Mouse (Mus musculus): Measurements from ENCODE around the gene Abcd1. TPM values are rescaled to one million over a fixed set of nuclear protein-coding genes. Genes with fewer than 3 reads are reported as not detected.

Gene Abcd1
- 10.4 and 11.1 TPM in 2 replicates for polyA plus RNA-seq (2015; fragmentation: Nextera tagmentation; extraction: Ambion mirVana)

DNA sequence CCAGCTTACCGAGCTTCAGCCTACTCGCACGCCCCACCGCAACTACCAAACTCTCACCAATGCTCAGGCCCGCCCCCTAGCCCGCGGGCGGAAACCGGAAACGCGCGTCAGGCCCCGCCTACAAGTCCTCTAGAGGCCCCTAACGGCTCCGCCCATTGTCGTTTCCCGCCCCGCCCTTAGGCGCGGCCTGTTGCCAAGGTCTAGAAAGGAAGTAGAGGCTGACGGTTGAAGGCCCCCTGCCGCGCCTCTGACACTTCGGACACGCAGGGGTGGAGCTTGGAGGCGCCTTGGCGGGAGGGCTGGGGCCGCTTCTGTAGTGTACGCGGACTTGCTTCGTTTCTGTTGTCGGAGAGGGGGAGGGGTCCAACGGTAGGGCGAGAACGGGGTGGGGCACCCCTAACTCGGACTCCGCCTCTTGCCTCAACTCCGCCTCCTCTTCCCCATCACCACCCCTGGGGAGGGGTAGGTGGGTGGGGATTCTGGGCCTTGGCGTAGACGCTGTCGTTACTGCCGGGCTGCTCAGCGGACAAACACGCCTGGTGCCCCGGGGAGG is at the start of gene Abcd1, which contains the start of gene Bcap31:
Gene Abcd1, plus strand, starts transcription at position 489 of the 553 bp plus-strand sequence.
Gene Bcap31, minus strand, starts transcription at position 67 of the 553 bp plus-strand sequence.
- Histone ChIP-seq H3K4me3 (ENCODE audit: low read depth, low read length) (peak within 1 kb of the TSS; percentile 54), H3K4me1 (ENCODE audit: control insufficient read depth, insufficient read depth, low read length) (peaks cover 16% of the 10 kb centered on the region), H3K4me2 (ENCODE audit: low read length) (peak within 1 kb of the TSS; percentile 71), H3K36me3 (ENCODE audit: control insufficient read depth, insufficient read depth, low read length) (no peaks in the 10 kb centered on the region), H3K9me3 (replicated peaks; ENCODE audit: control insufficient read depth, low read length, poor library complexity, severe bottlenecking) (no peaks in the 10 kb centered on the region), H3K27ac (ENCODE audit: low read length) (peak within 1 kb of the TSS; percentile 81), H3K27me3 (ENCODE audit: control insufficient read depth, insufficient read depth, low read depth, low read length) (no peaks in the 10 kb centered on the region), H3K9ac (ENCODE audit: low read depth, low read length) (peak within 1 kb of the TSS; percentile 60)
- 22% methylated on average over 41 of the region's 45 CpGs for WGBS
- ATAC-seq: peak; percentile 95

GRCm38 (mm10) chrX:73672031-73672431 is 44.4 kb upstream of the Abcd1 start:
- Histone ChIP-seq H3K27ac (ENCODE audit: low read length) (no peak overlapping the region), H3K4me1 (ENCODE audit: control insufficient read depth, insufficient read depth, low read length) (peaks cover 12% of the 10 kb centered on the region), H3K9ac (ENCODE audit: low read depth, low read length) (no peak overlapping the region), H3K27me3 (ENCODE audit: control insufficient read depth, insufficient read depth, low read depth, low read length) (no peaks in the 10 kb centered on the region), H3K9me3 (replicated peaks; ENCODE audit: control insufficient read depth, low read length, poor library complexity, severe bottlenecking) (no peaks in the 10 kb centered on the region; the same call in 1 of the 2 replicates), H3K4me3 (ENCODE audit: low read depth, low read length) (no peak overlapping the region), H3K4me2 (ENCODE audit: low read length) (peak overlapping the region; percentile 80; the same call in 1 of the 2 replicates), H3K36me3 (ENCODE audit: control insufficient read depth, insufficient read depth, low read length) (0 out of 2 replicates have a peak, but pooled peaks cover 2% of the 10 kb centered on the region)
- peak; percentile 44 for ATAC-seq
- 59% methylated on average over 4 of the region's 4 CpGs for WGBS

DNA sequence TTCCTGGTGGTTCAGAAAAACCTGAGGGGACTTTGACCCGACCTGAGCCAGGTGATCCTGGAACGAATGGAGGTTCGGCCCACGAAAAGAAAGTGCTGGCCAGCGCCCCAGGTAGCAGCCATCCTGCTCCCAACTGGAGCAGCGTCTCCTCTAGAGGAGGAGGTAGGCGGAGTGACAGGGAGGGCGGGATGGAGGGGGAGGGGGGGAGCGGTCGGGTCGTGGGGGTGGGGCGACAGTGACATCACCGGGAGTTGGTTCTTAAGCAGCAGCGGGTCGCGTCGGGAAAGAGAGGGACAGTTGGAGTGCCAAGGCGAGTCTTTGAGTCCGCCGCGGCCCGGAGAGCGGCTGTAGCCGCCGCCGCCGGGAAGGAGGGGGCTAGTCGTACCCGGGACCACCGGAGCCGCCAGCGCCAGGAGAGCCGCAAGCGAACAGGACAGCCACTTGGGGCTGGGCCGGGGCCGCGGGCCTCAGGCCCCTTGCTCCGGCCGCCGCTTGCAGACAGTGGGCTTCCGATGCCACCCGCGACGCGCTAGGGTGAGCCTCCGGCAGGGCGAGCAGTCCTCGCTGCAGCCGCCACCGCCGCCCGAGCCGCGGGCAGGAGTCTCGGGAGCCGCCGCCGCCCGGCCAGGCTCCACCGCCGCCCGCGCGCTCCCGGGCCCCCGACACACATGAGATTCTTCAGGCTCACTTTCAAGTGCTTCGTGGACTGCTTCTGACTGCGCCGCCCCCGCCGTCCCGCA is 43.3 kb upstream of the Abcd1 start, which contains the start of gene Slc6a8:
Gene Slc6a8, plus strand, starts transcription at position 272 of the 740 bp plus-strand sequence.
- ATAC-seq: peak; percentile 77
- Histone ChIP-seq H3K4me2 (ENCODE audit: low read length) (peak within 1 kb of the TSS; percentile 80), H3K9ac (ENCODE audit: low read depth, low read length) (peak within 1 kb of the TSS; percentile 77), H3K27ac (ENCODE audit: low read length) (peak within 1 kb of the TSS; percentile 70), H3K4me3 (ENCODE audit: low read depth, low read length) (peak within 1 kb of the TSS; percentile 61), H3K36me3 (ENCODE audit: control insufficient read depth, insufficient read depth, low read length) (0 out of 2 replicates have a peak, but pooled peaks cover 3% of the 10 kb centered on the region), H3K9me3 (replicated peaks; ENCODE audit: control insufficient read depth, low read length, poor library complexity, severe bottlenecking) (no peaks in the 10 kb centered on the region; the same call in 1 of the 2 replicates), H3K4me1 (ENCODE audit: control insufficient read depth, insufficient read depth, low read length) (peaks cover 12% of the 10 kb centered on the region), H3K27me3 (ENCODE audit: control insufficient read depth, insufficient read depth, low read depth, low read length) (no peaks in the 10 kb centered on the region)
- 10% methylated on average over 12 of the region's 72 CpGs for WGBS

DNA sequence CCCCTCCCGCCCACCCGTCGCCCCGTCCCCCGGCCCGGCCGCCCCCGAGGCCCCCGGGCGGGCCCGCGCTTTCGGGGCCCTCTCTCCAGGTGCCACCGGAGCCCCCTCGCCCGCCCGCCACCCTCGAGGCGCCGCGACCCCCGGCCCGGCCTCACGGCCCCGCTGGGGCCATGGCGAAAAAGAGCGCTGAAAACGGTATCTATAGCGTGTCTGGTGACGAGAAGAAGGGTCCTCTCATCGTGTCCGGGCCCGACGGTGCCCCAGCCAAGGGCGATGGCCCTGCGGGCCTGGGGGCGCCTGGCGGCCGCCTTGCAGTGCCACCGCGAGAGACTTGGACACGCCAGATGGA is 42.8 kb upstream of the Abcd1 start:
- H3K4me2 ChIP-seq (ENCODE audit: low read length): peak overlapping the region; percentile 80
- 0 out of 2 replicates have a peak, but pooled peaks cover 3% of the 10 kb centered on the region for H3K36me3 ChIP-seq (ENCODE audit: control insufficient read depth, insufficient read depth, low read length)
- peak overlapping the region; percentile 61 for H3K4me3 ChIP-seq (ENCODE audit: low read depth, low read length)
- no peaks in the 10 kb centered on the region; the same call in 1 of the 2 replicates for H3K9me3 ChIP-seq (replicated peaks; ENCODE audit: control insufficient read depth, low read length, poor library complexity, severe bottlenecking)
- no peak; the same call in 1 of the 2 replicates for ATAC-seq
- 20% methylated on average over 18 of the region's 42 CpGs for WGBS
- H3K4me1 ChIP-seq (ENCODE audit: control insufficient read depth, insufficient read depth, low read length): peaks cover 12% of the 10 kb centered on the region
- H3K27ac ChIP-seq (ENCODE audit: low read length): peak overlapping the region; percentile 70
- H3K27me3 ChIP-seq (ENCODE audit: control insufficient read depth, insufficient read depth, low read depth, low read length): no peaks in the 10 kb centered on the region
- H3K9ac ChIP-seq (ENCODE audit: low read depth, low read length): peak overlapping the region; percentile 77

DNA sequence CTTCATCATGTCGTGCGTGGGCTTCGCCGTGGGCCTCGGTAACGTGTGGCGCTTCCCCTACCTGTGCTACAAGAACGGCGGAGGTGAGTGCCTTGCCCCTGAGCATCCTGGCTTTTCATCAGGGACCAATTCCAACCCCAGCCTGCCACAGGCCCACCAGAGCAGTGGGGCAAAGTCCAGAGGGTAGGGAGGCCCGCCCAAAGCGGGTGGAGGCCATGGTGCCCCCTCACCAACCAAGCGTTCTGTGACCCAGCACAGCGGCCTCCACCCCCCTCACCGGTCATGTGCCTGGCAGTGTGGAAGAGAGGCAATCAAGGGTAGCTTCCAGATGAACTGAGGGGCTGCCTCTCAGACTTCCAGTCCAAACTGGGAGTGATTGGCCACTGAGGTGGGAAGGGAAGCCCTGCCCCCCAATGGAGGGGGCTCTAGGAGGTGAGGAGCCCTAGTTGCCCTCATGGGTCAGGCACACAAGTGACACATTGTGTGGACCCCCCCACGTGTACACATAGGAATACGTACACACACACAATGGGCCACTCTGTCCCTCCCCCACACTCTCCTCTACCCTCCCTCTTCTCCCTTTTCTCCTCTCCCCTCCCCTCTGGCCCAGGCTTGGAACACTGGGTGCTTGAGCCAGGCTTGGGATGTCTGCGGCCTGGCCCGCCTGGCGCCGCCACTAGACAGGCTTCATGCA is 42.3 kb upstream of the Abcd1 start:
- 25% methylated on average over 20 of the region's 20 CpGs for WGBS
- H3K4me3 ChIP-seq (ENCODE audit: low read depth, low read length): peak overlapping the region; percentile 61
- peaks cover 12% of the 10 kb centered on the region for H3K4me1 ChIP-seq (ENCODE audit: control insufficient read depth, insufficient read depth, low read length)
- H3K4me2 ChIP-seq (ENCODE audit: low read length): peak overlapping the region; percentile 80
- H3K27ac ChIP-seq (ENCODE audit: low read length): peak overlapping the region; percentile 70
- no peaks in the 10 kb centered on the region; the same call in 1 of the 2 replicates for H3K9me3 ChIP-seq (replicated peaks; ENCODE audit: control insufficient read depth, low read length, poor library complexity, severe bottlenecking)
- no peaks in the 10 kb centered on the region for H3K27me3 ChIP-seq (ENCODE audit: control insufficient read depth, insufficient read depth, low read depth, low read length)
- peak; percentile 21 for ATAC-seq
- H3K9ac ChIP-seq (ENCODE audit: low read depth, low read length): peak overlapping the region; percentile 77
- 0 out of 2 replicates have a peak, but pooled peaks cover 3% of the 10 kb centered on the region for H3K36me3 ChIP-seq (ENCODE audit: control insufficient read depth, insufficient read depth, low read length)

DNA sequence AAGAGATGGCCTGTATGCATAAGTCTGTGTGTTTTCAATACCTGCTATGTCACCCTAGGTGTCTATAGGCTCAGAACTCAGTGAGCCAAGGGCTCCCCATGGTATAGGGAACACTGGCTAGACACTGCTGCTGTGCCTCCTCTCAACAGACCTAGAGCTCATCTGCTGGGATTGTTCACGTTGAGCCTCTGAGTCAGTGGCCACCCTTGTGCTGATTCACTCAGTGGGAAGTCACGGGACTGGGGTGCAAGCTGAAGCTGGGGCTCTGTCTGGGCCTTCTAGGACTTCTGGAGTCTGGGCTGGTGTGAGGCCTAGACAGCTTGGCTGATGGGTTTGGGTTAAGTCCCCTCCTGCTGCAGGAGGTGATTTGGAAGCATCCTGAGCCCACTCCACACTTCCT is 41.2 kb upstream of the Abcd1 start:
- H3K36me3 ChIP-seq (ENCODE audit: control insufficient read depth, insufficient read depth, low read length): peaks cover 3% of the 10 kb centered on the region; the same call in 1 of the 2 replicates
- no peak for ATAC-seq
- H3K9ac ChIP-seq (ENCODE audit: low read depth, low read length): no peak overlapping the region
- H3K4me1 ChIP-seq (ENCODE audit: control insufficient read depth, insufficient read depth, low read length): peaks cover 12% of the 10 kb centered on the region
- H3K27me3 ChIP-seq (ENCODE audit: control insufficient read depth, insufficient read depth, low read depth, low read length): no peaks in the 10 kb centered on the region
- WGBS: 67% methylated on average over 2 of the region's 2 CpGs
- H3K4me3 ChIP-seq (ENCODE audit: low read depth, low read length): peak overlapping the region; percentile 61; the same call in 1 of the 2 replicates
- H3K9me3 ChIP-seq (replicated peaks; ENCODE audit: control insufficient read depth, low read length, poor library complexity, severe bottlenecking): no peaks in the 10 kb centered on the region; the same call in 1 of the 2 replicates
- H3K27ac ChIP-seq (ENCODE audit: low read length): no peak overlapping the region
- H3K4me2 ChIP-seq (ENCODE audit: low read length): peak overlapping the region; percentile 80

GRCm38 (mm10) chrX:73676668-73677067 is 39.7 kb upstream of the Abcd1 start:
- 96% methylated on average over 4 of the region's 4 CpGs for WGBS
- no peak for ATAC-seq
- H3K9me3 ChIP-seq (replicated peaks; ENCODE audit: control insufficient read depth, low read length, poor library complexity, severe bottlenecking): no peaks in the 10 kb centered on the region; the same call in 1 of the 2 replicates
- H3K4me3 ChIP-seq (ENCODE audit: low read depth, low read length): no peak overlapping the region
- H3K27me3 ChIP-seq (ENCODE audit: control insufficient read depth, insufficient read depth, low read depth, low read length): no peaks in the 10 kb centered on the region
- no peak overlapping the region for H3K27ac ChIP-seq (ENCODE audit: low read length)
- H3K4me2 ChIP-seq (ENCODE audit: low read length): no peak overlapping the region
- no peak overlapping the region for H3K9ac ChIP-seq (ENCODE audit: low read depth, low read length)
- peaks cover 7% of the 10 kb centered on the region; the same call in 1 of the 2 replicates for H3K36me3 ChIP-seq (ENCODE audit: control insufficient read depth, insufficient read depth, low read length)
- H3K4me1 ChIP-seq (ENCODE audit: control insufficient read depth, insufficient read depth, low read length): peaks cover 12% of the 10 kb centered on the region

GRCm38 (mm10) chrX:73684156-73684555 is 32.2 kb upstream of the Abcd1 start:
- no peak overlapping the region for H3K27ac ChIP-seq (ENCODE audit: low read length)
- no peaks in the 10 kb centered on the region for H3K4me1 ChIP-seq (ENCODE audit: control insufficient read depth, insufficient read depth, low read length)
- no peak for ATAC-seq
- no peaks in the 10 kb centered on the region for H3K9me3 ChIP-seq (replicated peaks; ENCODE audit: control insufficient read depth, low read length, poor library complexity, severe bottlenecking)
- H3K4me2 ChIP-seq (ENCODE audit: low read length): no peak overlapping the region
- 84% methylated on average over 2 of the region's 2 CpGs for WGBS
- H3K36me3 ChIP-seq (ENCODE audit: control insufficient read depth, insufficient read depth, low read length): peaks cover 8% of the 10 kb centered on the region; the same call in 1 of the 2 replicates
- H3K4me3 ChIP-seq (ENCODE audit: low read depth, low read length): no peak overlapping the region
- H3K9ac ChIP-seq (ENCODE audit: low read depth, low read length): no peak overlapping the region
- no peaks in the 10 kb centered on the region for H3K27me3 ChIP-seq (ENCODE audit: control insufficient read depth, insufficient read depth, low read depth, low read length)

Data from midbrain, embryonic 16.5 days (tissue).